Mouse (Mus musculus): ENCODE data around the gene Pcid2.
"Not testable (repeated sequence)": the region's sequence is repeated elsewhere in the genome, so short reads cannot be mapped to it uniquely, and the experiment has no call there.

The Pcid2 gene

DNA sequence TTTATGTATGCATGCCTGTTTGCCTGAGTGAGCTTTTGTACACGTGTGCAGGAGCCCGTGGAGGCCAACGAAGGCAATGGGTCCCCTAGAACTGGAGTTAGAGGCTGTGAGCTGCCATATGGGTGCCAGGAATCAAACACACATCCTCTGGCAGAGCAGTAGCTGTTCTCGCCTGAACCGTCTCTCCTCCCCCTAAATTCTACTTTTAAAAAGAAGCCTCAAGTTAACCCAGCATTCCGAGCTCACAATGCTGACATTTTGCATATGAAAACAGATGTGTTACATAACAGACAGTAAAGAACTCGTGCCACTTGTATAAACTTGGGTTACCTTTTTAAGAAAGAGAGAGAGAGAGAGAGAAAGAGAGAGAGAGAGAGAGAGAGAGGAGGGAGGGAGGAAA lies 27.7 kb downstream of the Pcid2 start:
- in situ Hi-C loops (cut with MboI; ENCODE audit: low sequenced_read_pairs) = no loop called here

DNA sequence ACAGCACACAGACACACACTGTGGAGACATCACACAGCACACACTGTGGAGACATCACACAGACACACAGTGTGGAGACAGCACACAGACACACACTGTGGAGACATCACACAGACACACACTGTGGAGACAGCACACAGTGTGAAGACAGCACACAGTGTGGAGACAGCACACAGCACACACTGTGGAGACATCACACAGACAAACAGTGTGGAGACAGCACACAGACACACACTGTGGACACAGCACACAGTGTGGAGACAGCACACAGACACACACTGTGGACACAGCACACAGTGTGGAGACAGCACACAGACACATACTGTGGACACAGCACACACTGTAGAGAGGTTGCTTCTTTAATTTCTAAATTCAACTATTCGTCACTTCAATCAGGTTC lies 29.7 kb downstream of the Pcid2 start:
- in situ Hi-C loops (cut with MboI; ENCODE audit: low sequenced_read_pairs) = not testable (repeated sequence)

DNA sequence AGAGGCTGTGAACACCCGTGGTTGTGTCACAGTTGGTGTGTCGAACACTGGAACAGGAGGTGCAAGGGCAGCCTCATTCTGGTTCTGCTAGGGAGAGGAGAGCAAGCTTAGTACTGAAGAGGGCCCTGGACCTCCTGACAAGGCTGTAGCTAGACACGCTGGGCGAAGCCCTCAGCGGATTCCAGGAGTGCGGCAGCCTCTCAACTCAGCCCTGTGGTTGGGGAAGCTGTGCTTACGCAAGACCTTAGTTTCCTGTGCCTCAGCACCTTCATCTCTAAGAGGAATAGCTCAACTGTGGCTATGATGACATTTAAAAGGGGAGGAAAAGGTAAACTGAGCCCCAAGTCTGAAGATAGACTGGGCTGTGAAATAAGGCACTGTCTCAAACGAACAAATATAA lies 30.2 kb downstream of the Pcid2 start:
- in situ Hi-C loops (cut with MboI; ENCODE audit: low sequenced_read_pairs) = no loop called here

DNA sequence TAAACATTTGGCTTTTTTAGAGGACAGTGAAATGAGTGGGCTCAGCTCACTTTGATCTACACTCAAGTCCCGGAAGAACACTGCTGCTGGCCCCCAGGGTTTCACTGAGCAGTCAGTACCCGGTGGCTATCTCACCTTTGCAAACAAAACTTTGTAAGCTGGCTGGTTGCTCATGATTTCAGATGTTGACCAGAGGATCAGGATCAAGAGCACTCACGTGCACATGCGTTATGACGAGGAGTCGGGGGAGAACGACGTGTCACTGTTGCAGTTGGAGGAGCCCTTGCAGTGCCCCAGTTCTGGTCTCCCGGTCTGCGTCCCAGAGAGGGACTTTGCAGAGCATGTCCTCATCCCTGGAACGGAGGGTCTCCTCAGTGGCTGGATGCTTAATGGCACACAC lies 32.0 kb downstream of the Pcid2 start:
- in situ Hi-C loops (cut with MboI; ENCODE audit: low sequenced_read_pairs) = no loop called here

GRCm38 (mm10) chr8:13063112-13063511 lies 42.1 kb downstream of the Pcid2 start:
- in situ Hi-C loops (cut with MboI; ENCODE audit: low sequenced_read_pairs) = no loop called here

- in situ Hi-C loops (cut with MboI; ENCODE audit: low sequenced_read_pairs) = no loop called here
These were observed 44.7 kb downstream of the Pcid2 start, which contains the start of gene Proz for GRCm38 (mm10) chr8:13060441-13061150. Proz (plus strand) TSS chr8:13060914.

GRCm38 (mm10) chr8:13057351-13057750 lies 47.9 kb downstream of the Pcid2 start:
- in situ Hi-C loops (cut with MboI; ENCODE audit: low sequenced_read_pairs) = no loop called here

GRCm38 (mm10) chr8:13050550-13050949 lies 54.7 kb downstream of the Pcid2 start:
- in situ Hi-C loops (cut with MboI; ENCODE audit: low sequenced_read_pairs) = no loop called here

- in situ Hi-C loops (cut with MboI; ENCODE audit: low sequenced_read_pairs) = no loop called here
These were observed 57.6 kb downstream of the Pcid2 start for GRCm38 (mm10) chr8:13047652-13048051.

DNA sequence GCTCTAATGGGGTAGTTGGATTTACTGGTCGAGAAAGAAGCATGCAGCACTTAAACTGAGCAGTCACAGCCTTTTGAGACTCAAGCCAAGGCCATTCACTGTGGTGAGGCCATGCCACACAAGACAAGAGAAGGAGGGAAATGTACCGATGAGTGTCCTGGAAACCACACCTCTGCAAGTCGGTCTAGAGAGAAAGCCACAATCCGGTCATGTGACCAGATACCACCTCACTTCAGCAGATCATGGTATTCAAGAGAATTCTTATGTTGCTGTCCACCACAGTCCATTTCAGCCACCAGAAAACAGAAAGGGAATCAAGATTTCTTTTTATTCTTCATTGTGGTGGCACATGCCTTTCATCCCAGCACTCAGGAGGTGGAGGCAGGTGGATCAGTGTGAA lies 63.8 kb downstream of the Pcid2 start:
- in situ Hi-C loops (cut with MboI; ENCODE audit: low sequenced_read_pairs) = no loop called here

DNA sequence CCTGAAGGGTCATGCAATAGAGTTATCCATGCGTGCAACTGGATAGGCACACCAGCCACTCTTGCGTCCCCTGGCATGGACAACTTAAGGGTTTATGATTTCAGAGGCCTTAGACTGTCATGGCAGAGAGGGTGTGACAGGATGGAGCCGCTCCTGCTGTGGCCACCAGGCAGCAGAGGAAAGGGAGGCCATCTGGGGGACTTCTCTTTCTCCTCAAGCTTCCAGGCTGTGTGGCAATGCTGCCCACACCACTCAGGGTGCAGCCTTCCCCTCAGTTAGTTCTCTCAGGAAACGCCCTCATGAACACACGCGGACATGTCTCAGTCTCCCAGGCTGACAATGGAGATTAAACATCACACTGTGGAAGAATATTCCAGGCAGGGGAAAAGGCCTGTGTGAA lies 66.2 kb downstream of the Pcid2 start:
- in situ Hi-C loops (cut with MboI; ENCODE audit: low sequenced_read_pairs) = no loop called here

DNA sequence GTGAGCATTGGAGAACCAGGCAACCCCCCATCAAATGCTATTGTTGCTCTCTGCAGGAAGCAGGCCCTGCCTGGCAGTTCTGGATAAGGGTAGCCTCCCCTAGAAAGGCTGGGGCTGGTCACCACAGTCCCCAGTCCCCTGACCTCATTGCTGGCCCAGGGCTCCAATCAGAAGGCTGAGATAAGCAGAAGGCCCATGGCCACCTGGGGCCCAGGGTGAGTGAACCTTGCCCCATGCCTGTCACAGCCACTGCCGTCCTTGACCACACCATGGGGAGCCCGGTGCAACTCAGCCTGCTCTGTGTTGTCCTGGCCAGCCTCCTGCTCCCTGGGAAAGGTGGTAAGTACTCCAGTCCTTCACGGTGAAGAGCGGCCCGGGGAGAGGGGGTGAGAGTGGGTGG lies 67.7 kb downstream of the Pcid2 start:
- in situ Hi-C loops (cut with MboI; ENCODE audit: low sequenced_read_pairs) = no loop called here

GRCm38 (mm10) chr8:13037015-13037414 lies 68.2 kb downstream of the Pcid2 start, which contains the start of gene F10:
F10 (plus strand) TSS chr8:13037308.
- in situ Hi-C loops (cut with MboI; ENCODE audit: low sequenced_read_pairs) = no loop called here

DNA sequence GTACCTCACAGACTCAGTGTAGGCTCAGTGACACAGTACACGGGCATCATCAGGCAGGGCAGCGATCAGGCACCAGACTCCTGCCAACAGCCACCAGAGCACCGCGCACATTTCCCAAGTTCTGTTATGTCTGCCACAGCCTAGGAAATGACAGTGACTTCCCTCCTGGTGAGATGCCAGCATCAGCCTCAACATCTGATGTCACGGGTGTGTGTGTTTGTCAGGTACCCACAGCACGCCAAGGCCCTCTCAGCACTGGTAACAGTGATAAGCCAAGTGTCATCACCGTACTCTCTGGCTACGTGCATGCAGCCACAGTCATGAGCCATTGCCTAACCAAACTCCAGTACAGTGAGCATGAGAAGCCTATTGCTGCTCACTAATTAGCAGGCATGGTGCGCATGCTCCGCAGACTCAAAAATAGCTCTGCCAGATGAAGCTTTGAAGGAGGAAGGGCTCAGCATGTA lies 68.9 kb downstream of the Pcid2 start:
- in situ Hi-C loops (cut with MboI; ENCODE audit: low sequenced_read_pairs) = no loop called here

DNA sequence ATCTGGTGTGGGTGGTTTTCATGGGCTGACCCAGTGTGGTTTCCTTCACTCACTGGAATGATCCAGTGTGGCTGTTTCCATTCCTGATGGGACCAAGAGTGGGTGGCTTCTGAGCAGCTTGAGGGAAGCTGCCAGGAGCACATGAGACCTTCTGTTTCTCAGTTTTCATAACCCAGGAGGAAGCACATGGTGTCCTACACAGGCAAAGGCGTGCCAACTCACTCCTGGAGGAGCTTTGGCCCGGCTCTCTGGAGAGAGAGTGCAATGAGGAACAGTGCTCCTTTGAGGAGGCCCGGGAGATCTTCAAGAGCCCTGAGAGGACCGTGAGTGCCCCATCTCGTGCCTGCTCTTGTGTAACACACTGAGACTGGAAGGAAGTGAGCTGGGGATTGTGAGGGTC lies 76.8 kb downstream of the Pcid2 start:
- in situ Hi-C loops (cut with MboI; ENCODE audit: low sequenced_read_pairs) = no loop called here

DNA sequence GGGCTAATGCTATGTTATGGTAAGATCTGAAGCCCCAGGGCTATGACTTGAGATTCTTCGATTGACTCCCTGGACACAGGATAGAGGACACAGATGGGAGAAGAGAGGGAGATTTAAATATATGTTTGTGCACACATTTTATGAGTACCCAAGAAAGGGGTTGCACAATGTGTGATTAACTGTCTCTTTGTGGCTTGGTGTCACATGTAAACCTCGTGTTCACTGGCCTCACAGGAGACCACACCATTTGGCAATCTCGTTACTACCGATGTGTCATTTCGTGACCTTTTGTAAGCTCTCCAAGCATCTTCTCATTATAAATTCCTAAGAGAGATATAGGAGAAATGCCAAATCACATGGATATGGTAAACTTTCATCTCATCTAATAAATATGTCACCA lies 77.6 kb downstream of the Pcid2 start:
- in situ Hi-C loops (cut with MboI; ENCODE audit: low sequenced_read_pairs) = no loop called here
